9 mouse cellular contexts compared by ENCODE assay signal in the genomic region with DNA sequence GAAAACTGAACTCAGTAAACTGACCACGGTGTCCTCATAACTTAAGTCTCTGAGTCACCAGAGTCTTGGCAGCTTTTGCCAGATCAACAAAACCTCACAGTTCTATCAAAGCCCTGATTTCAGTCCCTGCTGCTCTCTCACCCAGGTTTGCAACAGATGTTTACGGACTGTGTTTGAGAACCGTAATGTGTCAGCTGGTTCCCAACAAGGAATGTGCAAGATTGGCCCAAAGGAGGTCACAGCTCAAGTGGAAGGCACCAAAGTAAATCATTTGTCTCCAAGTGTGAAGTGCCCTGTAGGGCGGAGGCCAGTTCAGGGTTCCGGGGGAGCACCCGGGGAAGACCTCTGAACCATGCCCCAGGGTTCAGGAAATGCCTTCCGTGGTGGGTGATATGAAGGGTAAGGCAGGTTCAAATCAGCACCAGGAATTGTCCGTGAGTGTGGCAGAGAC. TPM values are rescaled to one million over a fixed set of nuclear protein-coding genes. Genes with fewer than 3 reads are reported as not detected.
A peak's percentile ranks its signal among the peaks of the same experiment; 100 is the strongest.
DNase-seq lines count a peak whose midpoint lies in the region; ATAC-seq and TF ChIP-seq lines count a peak whose summit lies in the region.
"Had no signal": no experiment of that assay in that cellular context is flagged by ENCODE, and none has a peak within 500 bp of the region (broad histone marks: within the 10 kb centered on the region; RNA-seq: fewer than 3 reads in every experiment).

No protein-coding gene starts in this region.

- 58% methylated on average over 8 of the region's 8 CpGs for WGBS in heart, embryonic 10.5 days
- WGBS in kidney, embryonic 16.5 days: 30% methylated on average over 8 of the region's 8 CpGs
- 40% methylated on average over 8 of the region's 8 CpGs for WGBS in stomach, embryonic 14.5 days

- no peak overlapping the region for H3K4me2 ChIP-seq in kidney, embryonic 16.5 days (replicated peaks; ENCODE audit: low read depth, low read length)
- H3K4me2 ChIP-seq in stomach, embryonic 14.5 days (replicated peaks; ENCODE audit: low read depth, low read length): 0 out of 2 replicates have a peak overlapping the region, but pooled peaks have one; percentile 5

- H3K9me3 ChIP-seq in heart, embryonic 10.5 days: no peaks in the 10 kb centered on the region
- H3K9me3 ChIP-seq in kidney, embryonic 16.5 days (ENCODE audit: low read length): no peaks in the 10 kb centered on the region
- no peaks in the 10 kb centered on the region for H3K9me3 ChIP-seq in stomach, embryonic 14.5 days (ENCODE audit: control insufficient read depth, low read depth, low read length)

- H3K4me3 ChIP-seq in heart, embryonic 10.5 days: no peak overlapping the region
- no peak overlapping the region for H3K4me3 ChIP-seq in kidney, embryonic 16.5 days (ENCODE audit: low read length)
- H3K4me3 ChIP-seq in stomach, embryonic 14.5 days (ENCODE audit: low read depth, low read length): no peak overlapping the region

- CTCF ChIA-PET in Patski (lab: Charles Lee): no interaction called here

- H3K36me3 ChIP-seq in heart, embryonic 10.5 days: no peaks in the 10 kb centered on the region
- H3K36me3 ChIP-seq in kidney, embryonic 16.5 days (ENCODE audit: insufficient read depth, low read length): no peaks in the 10 kb centered on the region
- no peaks in the 10 kb centered on the region for H3K36me3 ChIP-seq in stomach, embryonic 14.5 days (ENCODE audit: control insufficient read depth, insufficient read depth, low read length)

- peak; percentile 83 for DNase-seq in 3134 (ENCODE audit: extremely low read depth, insufficient read length, low spot score)
- DNase-seq in Patski (ENCODE audit: low read depth, low spot score): peak; percentile 83
- no peak for DNase-seq in heart, embryonic 10.5 days (ENCODE audit: low spot score)
- no peak for DNase-seq in right cerebral cortex, postnatal 10 days (ENCODE audit: low spot score in 2 of 2)
- DNase-seq in frontal cortex, postnatal 10 days (ENCODE audit: low spot score in 2 of 2): no peak
- no peak for DNase-seq in layer of hippocampus, postnatal 25 days (ENCODE audit: extremely low spot score in 1 of 2, low spot score in 1 of 2)

- H3K27me3 ChIP-seq in Patski: no peaks in the 10 kb centered on the region
- no peaks in the 10 kb centered on the region for H3K27me3 ChIP-seq in heart, embryonic 10.5 days (ENCODE audit: insufficient read depth, poor library complexity, severe bottlenecking)
- H3K27me3 ChIP-seq in kidney, embryonic 16.5 days (ENCODE audit: insufficient read depth, low read length): no peaks in the 10 kb centered on the region
- no peaks in the 10 kb centered on the region for H3K27me3 ChIP-seq in stomach, embryonic 14.5 days (ENCODE audit: control insufficient read depth, insufficient read depth, low read length)

- peaks cover 19% of the 10 kb centered on the region; the same call in 1 of the 2 replicates for H3K4me1 ChIP-seq in heart, embryonic 10.5 days
- peaks cover 19% of the 10 kb centered on the region for H3K4me1 ChIP-seq in kidney, embryonic 16.5 days (ENCODE audit: insufficient read depth, low read length)
- peaks cover 19% of the 10 kb centered on the region for H3K4me1 ChIP-seq in stomach, embryonic 14.5 days (ENCODE audit: control insufficient read depth, insufficient read depth, low read length)

- ATAC-seq in Patski: peak; percentile 80
- 0 out of 2 replicates have a peak, but pooled peaks have one; percentile 6 for ATAC-seq in kidney, embryonic 16.5 days (ENCODE audit: low FRiP score, low TSS enrichment)
- ATAC-seq in stomach, embryonic 14.5 days (ENCODE audit: insufficient number of reproducible peaks, insufficient read depth, low FRiP score, low read depth): no peak

- TF ChIP-seq CTCF in Patski (IDR thresholded peaks at IDR 0.05): no peak

- POLR2A ChIA-PET in Patski (lab: Charles Lee): no interaction called here

- 0 out of 2 replicates have a peak overlapping the region, but pooled peaks have one; percentile 6 for H3K27ac ChIP-seq in heart, embryonic 10.5 days
- H3K27ac ChIP-seq in kidney, embryonic 16.5 days (ENCODE audit: low read length): peak overlapping the region; percentile 62
- H3K27ac ChIP-seq in stomach, embryonic 14.5 days (ENCODE audit: low read length): peak overlapping the region; percentile 88
- H3K27ac ChIP-seq: liver, embryonic 14.5 days had no signal

- H3K9ac ChIP-seq in kidney, embryonic 16.5 days (replicated peaks; ENCODE audit: low read length): no peak overlapping the region
- H3K9ac ChIP-seq in stomach, embryonic 14.5 days (replicated peaks; ENCODE audit: low read depth, low read length): no peak overlapping the region
- H3K9ac ChIP-seq: liver, embryonic 14.5 days had no signal

- in situ Hi-C loops in Patski (cut with MboI; ENCODE audit: low pct_unique_long_range_greater_than_20kb): no loop called here

RNA-seq across cellular contexts. Expression of a gene that starts 36.9 kb away (rescaled TPM):
- 11.2 TPM for polyA plus RNA-seq in Patski (2021)
- polyA plus RNA-seq in heart, embryonic 10.5 days (2016; fragmentation: Nextera tagmentation; extraction: Ambion mirVana): 4.9 and 5.7 TPM in 2 replicates
- 5.7 and 6.2 TPM in 2 replicates for polyA plus RNA-seq in kidney, embryonic 16.5 days (2015; fragmentation: Nextera tagmentation; extraction: Ambion mirVana)
- 6.5 and 7.2 TPM in 2 replicates for polyA plus RNA-seq in stomach, embryonic 14.5 days (2014; fragmentation: Nextera tagmentation; extraction: Ambion mirVana)
- 10 to 100 TPM; 45.2 to 45.7 TPM for total RNA-seq in layer of hippocampus, postnatal 25 days (2021)

Comparison
In these comparisons a context has a peak if more than half of its experiments do, and no peak if none do; other contexts are left out.
1. DNase-seq: peak in 3134 (single experiment) and Patski (single experiment); none in heart, embryonic 10.5 days (single experiment), right cerebral cortex, postnatal 10 days (0 of 2), frontal cortex, postnatal 10 days (0 of 2) and layer of hippocampus, postnatal 25 days (0 of 2).
2. H3K27ac ChIP-seq: peak in every context shown above with its lines; median percentile 88 in stomach, embryonic 14.5 days; 62 in kidney, embryonic 16.5 days; 6 in heart, embryonic 10.5 days.